Mouse (Mus musculus) neural tube, embryonic 11.5 days (tissue): ENCODE results near the gene 4930402H24Rik. TPM values are rescaled to one million over a fixed set of nuclear protein-coding genes. Genes with fewer than 3 reads are reported as not detected.

Source experiments
- ATAC-seq: fragments of 200-750 bp; cut with Nextera tagmentation; 2 replicates; pipeline ENCODE4 v1.8.0; 2017; ENCODE audit warnings: moderate number of reproducible peaks, mild to moderate bottlenecking, moderate TSS enrichment, moderate library complexity; ENCODE audit not compliant: insufficient read depth, low FRiP score, low TSS enrichment
- DNase-seq: peaks from one replicate; pipeline ENCODE4 v3.0.0-alpha.2; 2015; ENCODE audit warnings: low spot score
- H3K27ac ChIP-seq: fragments of 300-500 bp; sonication (generic); 2 replicates; pipeline ENCODE4 v1.5.1; 2014; ENCODE audit warnings: low read depth, mild to moderate bottlenecking, low read length
- H3K27me3 ChIP-seq: fragments of 300-500 bp; sonication (generic); 2 replicates; pipeline ENCODE4 v1.6.1; 2014; ENCODE audit warnings: mild to moderate bottlenecking, low read length, mixed read lengths; ENCODE audit not compliant: control insufficient read depth, insufficient read depth
- H3K36me3 ChIP-seq: fragments of 300-500 bp; sonication (generic); 2 replicates; pipeline ENCODE4 v1.6.1; 2014; ENCODE audit warnings: mild to moderate bottlenecking, low read length, moderate library complexity, mixed read lengths; ENCODE audit not compliant: control insufficient read depth, insufficient read depth
- H3K4me1 ChIP-seq: fragments of 300-500 bp; sonication (generic); 2 replicates; pipeline ENCODE4 v1.6.1; 2014; ENCODE audit warnings: low read length, mixed read lengths; ENCODE audit not compliant: control insufficient read depth, insufficient read depth
- H3K4me2 ChIP-seq: fragments of 300-500 bp; sonication (generic); 2 replicates; pipeline ENCODE4 v1.6.1; 2014; ENCODE audit warnings: low read depth, mild to moderate bottlenecking, moderate library complexity
- H3K4me3 ChIP-seq: fragments of 300-500 bp; sonication (generic); 2 replicates; pipeline ENCODE4 v1.5.1; 2014; ENCODE audit warnings: low read depth, low read length
- H3K9ac ChIP-seq: fragments of 300-500 bp; sonication (generic); 2 replicates; pipeline ENCODE4 v1.6.1; 2014; ENCODE audit warnings: mild to moderate bottlenecking, low read length
- H3K9me3 ChIP-seq: fragments of 300-500 bp; sonication (generic); 2 replicates; pipeline ENCODE4 v1.6.1; 2016; ENCODE audit warnings: low read length; ENCODE audit not compliant: control insufficient read depth
- WGBS: fragments of 180-500 bp; shearing (Covaris S2); extraction: QIAGEN DNeasy Blood & Tissue Kit; methylation state at CpG from one replicate; pipeline ENCODE4 v1.1.7; 2014; 5-methylcytosine and 5-hydroxymethylcytosine counted together
- polyA plus RNA-seq: library from polyadenylated mRNA; unstranded; fragments of >200 nt; fragmentation: Nextera tagmentation; extraction: Ambion mirVana; gene quantifications from 2 replicates; pipeline ENCODE4 v1.2.1, GENCODE M21; 2014

The 4930402H24Rik gene
- polyA plus RNA-seq, 1 experiment from 2014 or later: 61.6 TPM

GRCm38 (mm10) chr2:130887456-130887855, 18.8 kb downstream of the 4930402H24Rik start:
- H3K9ac ChIP-seq: no peak overlapping the region
- no peaks in the 10 kb centered on the region for H3K27me3 ChIP-seq
- no peak overlapping the region for H3K4me2 ChIP-seq
- 89% methylated on average over 1 of the region's 1 CpGs for WGBS
- no peak overlapping the region for H3K27ac ChIP-seq
- ATAC-seq: no peak
- no peaks in the 10 kb centered on the region; the same call in 1 of the 2 replicates for H3K36me3 ChIP-seq
- no peak overlapping the region for H3K4me3 ChIP-seq
- no peaks in the 10 kb centered on the region for H3K4me1 ChIP-seq
- DNase-seq: no peak
- H3K9me3 ChIP-seq: no peaks in the 10 kb centered on the region

GRCm38 (mm10) chr2:130886983-130887382, 19.2 kb downstream of the 4930402H24Rik start:
- H3K27ac ChIP-seq: no peak overlapping the region
- H3K4me3 ChIP-seq: no peak overlapping the region
- H3K9ac ChIP-seq: no peak overlapping the region
- no peak for ATAC-seq
- no peaks in the 10 kb centered on the region for H3K4me1 ChIP-seq
- H3K4me2 ChIP-seq: no peak overlapping the region
- no peaks in the 10 kb centered on the region for H3K9me3 ChIP-seq
- H3K27me3 ChIP-seq: no peaks in the 10 kb centered on the region
- DNase-seq: no peak
- no peaks in the 10 kb centered on the region; the same call in 1 of the 2 replicates for H3K36me3 ChIP-seq

- no peak overlapping the region for H3K9ac ChIP-seq
- WGBS: 46% methylated on average over 3 of the region's 3 CpGs
- no peaks in the 10 kb centered on the region for H3K27me3 ChIP-seq
- no peak overlapping the region for H3K4me2 ChIP-seq
- DNase-seq (no peak), ATAC-seq (no peak)
- no peaks in the 10 kb centered on the region for H3K4me1 ChIP-seq
- H3K9me3 ChIP-seq: no peaks in the 10 kb centered on the region
- no peak overlapping the region for H3K27ac ChIP-seq
- H3K4me3 ChIP-seq: no peak overlapping the region
- H3K36me3 ChIP-seq: no peaks in the 10 kb centered on the region
These were observed 28.8 kb downstream of the 4930402H24Rik start for GRCm38 (mm10) chr2:130877376-130877775.

GRCm38 (mm10) chr2:130870916-130871315, 35.3 kb downstream of the 4930402H24Rik start:
- ATAC-seq (no peak), DNase-seq (no peak)
- Histone ChIP-seq H3K4me1 (no peaks in the 10 kb centered on the region), H3K4me2 (no peak overlapping the region), H3K9ac (no peak overlapping the region), H3K36me3 (no peaks in the 10 kb centered on the region), H3K27ac (no peak overlapping the region), H3K27me3 (no peaks in the 10 kb centered on the region), H3K4me3 (no peak overlapping the region), H3K9me3 (no peaks in the 10 kb centered on the region)
- WGBS: 92% methylated on average over 5 of the region's 5 CpGs

GRCm38 (mm10) chr2:130862091-130862490, 44.1 kb downstream of the 4930402H24Rik start:
- Histone ChIP-seq H3K4me1 (no peaks in the 10 kb centered on the region), H3K36me3 (no peaks in the 10 kb centered on the region), H3K27me3 (no peaks in the 10 kb centered on the region), H3K9me3 (no peaks in the 10 kb centered on the region), H3K4me3 (no peak overlapping the region), H3K9ac (no peak overlapping the region), H3K4me2 (no peak overlapping the region), H3K27ac (no peak overlapping the region)
- WGBS: 87% methylated on average over 3 of the region's 3 CpGs
- no peak for DNase-seq
- ATAC-seq: no peak

- H3K27ac ChIP-seq: no peak overlapping the region
- H3K9me3 ChIP-seq: no peaks in the 10 kb centered on the region
- no peaks in the 10 kb centered on the region for H3K4me1 ChIP-seq
- WGBS: 95% methylated on average over 1 of the region's 1 CpGs
- no peak for DNase-seq
- no peak overlapping the region for H3K4me2 ChIP-seq
- ATAC-seq: no peak
- no peak overlapping the region for H3K4me3 ChIP-seq
- no peaks in the 10 kb centered on the region for H3K27me3 ChIP-seq
- no peaks in the 10 kb centered on the region for H3K36me3 ChIP-seq
- H3K9ac ChIP-seq: no peak overlapping the region
These were observed 53.2 kb downstream of the 4930402H24Rik start for GRCm38 (mm10) chr2:130852964-130853363.

- Histone ChIP-seq H3K36me3 (no peaks in the 10 kb centered on the region), H3K9me3 (no peaks in the 10 kb centered on the region), H3K27ac (no peak overlapping the region), H3K4me2 (no peak overlapping the region), H3K27me3 (no peaks in the 10 kb centered on the region), H3K4me3 (no peak overlapping the region), H3K9ac (no peak overlapping the region), H3K4me1 (no peaks in the 10 kb centered on the region)
- ATAC-seq: no peak
- DNase-seq: no peak
- 88% methylated on average over 9 of the region's 9 CpGs for WGBS
These were observed 54.6 kb downstream of the 4930402H24Rik start for GRCm38 (mm10) chr2:130851363-130852246.

DNA sequence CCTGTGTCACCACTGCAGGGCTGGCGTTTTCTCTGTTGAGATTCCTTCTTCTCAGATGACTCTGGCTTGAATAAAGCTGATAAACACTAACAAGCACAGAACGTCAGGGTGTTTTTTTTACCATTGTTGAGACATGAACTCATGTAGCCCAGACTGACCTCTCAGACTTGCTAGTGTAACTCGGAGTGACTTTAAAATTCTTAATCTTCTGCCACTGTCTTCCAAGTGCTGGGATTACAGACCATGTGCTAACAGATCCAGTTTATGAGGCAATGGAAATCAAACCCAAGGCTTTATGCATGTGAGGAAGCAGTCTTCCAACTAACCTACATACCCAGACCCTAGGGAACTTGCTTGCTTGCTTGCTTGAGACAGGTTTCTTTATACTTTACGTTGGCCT, 56.5 kb downstream of the 4930402H24Rik start:
- Histone ChIP-seq H3K9ac (no peak overlapping the region), H3K4me1 (no peaks in the 10 kb centered on the region), H3K36me3 (no peaks in the 10 kb centered on the region), H3K9me3 (no peaks in the 10 kb centered on the region), H3K27me3 (no peaks in the 10 kb centered on the region), H3K4me3 (no peak overlapping the region), H3K27ac (no peak overlapping the region), H3K4me2 (no peak overlapping the region)
- DNase-seq (no peak), ATAC-seq (no peak)
- WGBS: 76% methylated on average over 4 of the region's 4 CpGs

DNA sequence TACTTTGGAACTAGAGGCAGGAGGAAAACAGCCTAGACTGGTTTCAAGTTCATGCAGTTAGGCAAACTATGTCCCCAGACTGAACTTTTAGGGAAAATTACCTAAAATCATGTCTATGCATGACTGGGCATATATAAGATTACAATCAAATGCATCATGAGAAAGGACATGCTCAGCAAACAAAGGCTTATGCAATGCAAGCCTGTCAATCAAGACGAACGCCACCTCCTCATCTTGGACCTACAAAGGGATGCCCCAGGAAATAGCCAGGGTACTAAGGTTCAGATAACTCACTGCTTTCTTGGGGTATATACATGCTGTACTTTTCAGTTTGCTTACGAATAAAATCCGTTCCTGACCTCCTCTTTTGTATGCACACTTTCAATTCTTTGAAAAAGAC, 57.9 kb downstream of the 4930402H24Rik start:
- H3K9ac ChIP-seq: no peak overlapping the region

More for the DNA sequence above, 57.9 kb downstream of the 4930402H24Rik start:
- Histone ChIP-seq H3K27ac (no peak overlapping the region), H3K9me3 (no peaks in the 10 kb centered on the region), H3K4me3 (no peak overlapping the region), H3K4me2 (no peak overlapping the region), H3K4me1 (no peaks in the 10 kb centered on the region), H3K27me3 (no peaks in the 10 kb centered on the region), H3K36me3 (no peaks in the 10 kb centered on the region)
- ATAC-seq (no peak), DNase-seq (no peak)
- 88% methylated on average over 4 of the region's 4 CpGs for WGBS
